Mouse (Mus musculus): ENCODE results near the gene Lhx9.

DNA sequence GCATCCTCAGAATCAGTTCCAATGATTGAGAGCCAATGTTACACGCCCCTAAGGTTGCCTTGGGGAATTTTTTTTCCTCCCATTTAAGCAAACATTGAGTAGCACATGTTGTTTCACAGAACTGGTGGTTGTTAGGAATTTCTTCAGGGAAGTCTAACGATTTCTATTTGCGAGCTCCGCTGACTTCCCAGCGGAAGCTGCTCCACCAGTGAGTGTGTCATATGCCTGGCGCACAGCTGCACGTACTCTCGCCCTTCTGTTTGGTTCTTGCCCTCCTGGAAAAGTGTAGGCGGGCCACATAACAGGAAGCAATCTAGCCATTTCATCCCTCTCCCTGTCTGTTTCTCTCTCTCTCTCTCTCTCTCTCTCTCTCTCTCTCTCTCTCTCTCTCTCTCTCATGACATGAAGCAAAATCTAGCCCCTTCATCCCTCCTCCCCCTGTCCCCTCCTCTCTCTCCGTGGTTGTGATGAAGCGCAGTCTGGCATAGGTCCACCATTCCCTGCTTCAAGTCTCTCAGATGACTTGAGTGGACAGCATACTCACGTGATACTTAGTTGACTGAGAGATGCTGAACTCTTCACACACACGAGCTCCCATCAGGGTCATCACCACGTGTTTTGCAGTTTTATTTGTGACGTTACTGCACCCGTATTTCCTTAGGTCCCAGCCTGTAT is 28.1 kb upstream of the Lhx9 start:
- TF ChIP-seq CTCF (IDR thresholded peaks at IDR 0.05) (no peak), POLR2A (IDR thresholded peaks at IDR 0.05; ENCODE audit: insufficient read depth, low read depth, low read length) (no peak), EP300 (IDR thresholded peaks at IDR 0.05; ENCODE audit: insufficient read depth, low read depth, low read length) (no peak)
